In the genomic region with DNA sequence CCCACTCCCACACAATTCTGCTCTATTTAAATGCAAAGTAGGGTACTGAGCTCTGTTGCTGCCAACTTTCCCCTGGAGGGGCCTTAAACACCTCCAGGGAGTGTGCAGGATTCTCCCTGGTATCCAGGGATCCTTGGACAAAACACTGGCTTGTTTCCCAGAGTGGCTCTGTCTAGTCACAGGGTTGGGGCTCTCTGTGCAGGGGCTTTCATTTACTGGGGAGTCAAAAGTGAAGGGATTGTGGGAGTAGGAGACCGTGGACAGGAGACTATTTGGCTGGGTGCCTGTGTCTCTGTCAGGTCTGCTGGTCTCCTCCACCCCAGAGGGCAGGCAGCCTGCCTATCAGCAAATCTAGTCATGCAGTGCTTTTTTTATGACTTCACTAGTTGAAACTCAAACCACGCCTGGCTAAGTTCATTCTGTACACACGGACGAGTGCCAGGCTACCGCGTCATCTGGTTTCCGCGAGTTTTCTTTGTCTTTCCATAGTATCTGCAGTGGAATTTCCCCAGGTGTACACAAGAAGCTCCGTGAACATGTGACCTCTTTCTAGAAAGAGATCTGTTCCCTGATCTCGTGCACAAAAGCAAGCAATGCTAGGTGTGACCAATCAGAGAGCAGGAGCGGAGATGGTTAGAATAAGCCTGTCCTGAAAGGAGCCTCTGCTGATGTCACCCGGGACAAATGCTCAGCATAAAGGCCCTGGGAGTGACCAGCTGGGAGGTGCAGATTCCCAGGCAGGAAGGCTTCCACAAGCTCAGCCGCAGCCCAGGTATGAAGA, we compare ENCODE assay signal across 9 mouse cellular contexts. TPM values are rescaled to one million over a fixed set of nuclear protein-coding genes. Genes with fewer than 3 reads are reported as not detected.
DNase-seq lines count a peak whose midpoint lies in the region; ATAC-seq lines count a peak whose summit lies in the region.
"Had no signal": no experiment of that assay in that cellular context is flagged by ENCODE, and none has a peak within 500 bp of the region (broad histone marks: within the 10 kb centered on the region; RNA-seq: fewer than 3 reads in every experiment).

No protein-coding gene starts in this region.

- no peaks in the 10 kb centered on the region for H3K27me3 ChIP-seq in heart, embryonic 13.5 days (replicated peaks)

- 0 out of 2 replicates have a peak overlapping the region, but pooled peaks have one; percentile 13 for H3K4me2 ChIP-seq in heart, embryonic 13.5 days

- peak; percentile 23 for DNase-seq in adrenal gland, postnatal 10 days
- DNase-seq in adrenal gland, postnatal 4 days (ENCODE audit: low spot score in 2 of 2) = no peak
- DNase-seq in 3T3-L1 (ENCODE audit: low read depth, low spot score) = peak; percentile 73
- DNase-seq in kidney, postnatal 25 days = peak; percentile 83 to 91
- peak; percentile 51 for DNase-seq in ovary, adult 18-20 months (ENCODE audit: low spot score)
- no peak for DNase-seq in natural killer cell, adult 2 months (ENCODE audit: low spot score in 2 of 2)

- H3K4me1 ChIP-seq in heart, embryonic 13.5 days = peaks cover 18% of the 10 kb centered on the region

- no peak overlapping the region for H3K9ac ChIP-seq in heart, embryonic 13.5 days

- H3K4me3 ChIP-seq in heart, embryonic 13.5 days = no peak overlapping the region
- H3K4me3 ChIP-seq: erythroblast, embryonic 14.5 days had no signal

- H3K9me3 ChIP-seq in heart, embryonic 13.5 days = no peaks in the 10 kb centered on the region

- 49% methylated on average over 13 of the region's 13 CpGs for WGBS in heart, embryonic 13.5 days

- no peak for ATAC-seq in heart, embryonic 13.5 days (ENCODE audit: extremely low read depth, insufficient number of reproducible peaks, low FRiP score, low TSS enrichment)
- no peak for ATAC-seq in activated CD4-positive, CD25-positive, alpha-beta regulatory T cell, adult 4 months

- H3K27ac ChIP-seq in heart, embryonic 13.5 days (replicated peaks) = 0 out of 2 replicates have a peak overlapping the region, but pooled peaks have one; percentile 4

- H3K36me3 ChIP-seq in heart, embryonic 13.5 days = no peaks in the 10 kb centered on the region

RNA-seq across cellular contexts. Expression of a gene that starts 1.5 kb away (rescaled TPM):
- total RNA-seq in adrenal gland, postnatal 10 days (2021) = 10 to 100 TPM; 60.1 to 72.7 TPM
- 100 to 1,000 TPM in 1 of 2 experiments, 10 to 100 TPM in 1; 96.3 to 100 TPM for total RNA-seq in adrenal gland, postnatal 4 days (2021)
- 124 and 134 TPM in 2 replicates for polyA plus RNA-seq in heart, embryonic 13.5 days (2015; fragmentation: Nextera tagmentation; extraction: Ambion mirVana)
- polyA plus RNA-seq in activated CD4-positive, CD25-positive, alpha-beta regulatory T cell, adult 4 months (2017; shearing (Covaris generic)) = 10 to 100 TPM; 10.4 to 17.0 TPM

RNA-seq across cellular contexts. Expression of a gene that starts 2.8 kb away (rescaled TPM):
- 10 to 100 TPM; 27.5 to 58.4 TPM for total RNA-seq in adrenal gland, postnatal 10 days (2021)
- total RNA-seq in adrenal gland, postnatal 4 days (2021) = 10 to 100 TPM; 50.8 to 55.8 TPM
- 40.6 and 42.5 TPM in 2 replicates for polyA plus RNA-seq in heart, embryonic 13.5 days (2015; fragmentation: Nextera tagmentation; extraction: Ambion mirVana)
- polyA plus RNA-seq in activated CD4-positive, CD25-positive, alpha-beta regulatory T cell, adult 4 months (2017; shearing (Covaris generic)) = 1 to 10 TPM; 3.5 to 3.8 TPM

RNA-seq across cellular contexts. Expression of a gene that starts 54.2 kb away (rescaled TPM):
- 10 to 100 TPM; 32.6 to 35.1 TPM for total RNA-seq in adrenal gland, postnatal 10 days (2021)
- total RNA-seq in adrenal gland, postnatal 4 days (2021) = 10 to 100 TPM; 42.7 to 44.9 TPM
- polyA plus RNA-seq in heart, embryonic 13.5 days (2015; fragmentation: Nextera tagmentation; extraction: Ambion mirVana) = 49.6 and 59.6 TPM in 2 replicates
- polyA plus RNA-seq in activated CD4-positive, CD25-positive, alpha-beta regulatory T cell, adult 4 months (2017; shearing (Covaris generic)) = 10 to 100 TPM; 28.1 to 35.7 TPM

Comparison
In these comparisons a context has a peak if more than half of its experiments do, and no peak if none do; other contexts are left out.
1. DNase-seq: peak in adrenal gland, postnatal 10 days (single experiment), 3T3-L1 (single experiment), kidney, postnatal 25 days (2 of 2) and ovary, adult 18-20 months (single experiment); none in adrenal gland, postnatal 4 days (0 of 2) and natural killer cell, adult 2 months (0 of 2).